Mouse (Mus musculus): ENCODE measurements around the gene Cped1. TPM values are rescaled to one million over a fixed set of nuclear protein-coding genes. Genes with fewer than 3 reads are reported as not detected.
"Not testable (repeated sequence)": the region's sequence is repeated elsewhere in the genome, so short reads cannot be mapped to it uniquely, and the experiment has no call there.

The Cped1 gene
- polyA plus RNA-seq, 1 experiment from 2014 or later, result 3.0 TPM

DNA sequence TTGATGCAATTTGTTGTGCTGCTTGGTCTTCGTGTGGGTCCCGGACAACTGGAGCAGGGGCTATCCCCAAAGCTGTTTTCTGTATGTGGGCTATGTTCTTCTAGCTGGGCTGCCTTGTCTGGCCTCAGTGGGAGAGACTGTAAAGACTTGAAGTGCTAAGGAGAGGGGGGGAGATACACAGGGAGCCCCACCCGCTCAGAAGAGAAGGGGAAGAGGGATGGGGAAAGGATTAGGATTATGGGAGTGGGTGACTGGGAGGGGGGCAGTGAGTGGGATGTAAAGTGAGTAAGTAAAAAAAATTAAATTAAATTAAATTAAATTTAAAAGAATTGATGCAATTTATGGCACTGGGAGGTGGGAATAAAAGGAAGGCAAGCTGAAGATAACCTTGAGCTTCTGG, 50.2 kb downstream of the Cped1 start:
- H3K27me3 ChIP-seq, result no peaks in the 10 kb centered on the region
- no peak overlapping the region for H3K27ac ChIP-seq
- no peaks in the 10 kb centered on the region for H3K9me3 ChIP-seq (replicated peaks)
- no peak overlapping the region for H3K4me2 ChIP-seq
- H3K9ac ChIP-seq, result no peak overlapping the region
- ATAC-seq, result no peak
- H3K4me3 ChIP-seq, result no peak overlapping the region
- 86% methylated on average over 3 of the region's 3 CpGs for WGBS
- H3K36me3 ChIP-seq (ENCODE audit: poor library complexity, severe bottlenecking), result no peaks in the 10 kb centered on the region
- H3K4me1 ChIP-seq, result peaks cover 12% of the 10 kb centered on the region

- peaks cover 12% of the 10 kb centered on the region for H3K4me1 ChIP-seq
- no peak overlapping the region for H3K9ac ChIP-seq
- ATAC-seq, result no peak
- no peak overlapping the region for H3K27ac ChIP-seq
- 88% methylated on average over 8 of the region's 8 CpGs for WGBS
- H3K4me2 ChIP-seq, result no peak overlapping the region
- no peak overlapping the region for H3K4me3 ChIP-seq
- no peaks in the 10 kb centered on the region for H3K36me3 ChIP-seq (ENCODE audit: poor library complexity, severe bottlenecking)
- no peaks in the 10 kb centered on the region for H3K9me3 ChIP-seq (replicated peaks)
- H3K27me3 ChIP-seq, result no peaks in the 10 kb centered on the region
Measured at GRCm38 (mm10) chr6:22036396-22036795, 50.7 kb downstream of the Cped1 start.

DNA sequence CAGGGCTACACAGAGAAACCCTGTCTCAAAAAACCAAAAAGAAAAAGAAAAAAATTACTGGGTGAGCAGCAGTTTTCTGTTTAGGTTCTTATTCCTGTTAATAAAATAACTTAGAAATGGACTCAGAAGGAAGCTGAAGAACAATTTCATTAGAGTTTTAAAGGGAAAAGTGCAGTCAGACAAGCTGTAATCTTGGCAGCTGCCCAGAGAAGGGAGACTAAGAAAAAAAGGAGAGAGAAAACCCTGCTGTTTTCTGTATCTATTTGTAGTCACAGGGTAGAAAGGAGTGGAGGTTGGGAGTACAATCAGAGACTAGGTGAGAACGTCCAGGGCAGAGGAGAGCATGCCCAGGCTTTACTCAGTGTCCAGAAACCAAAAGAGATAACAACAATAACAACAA, 51.2 kb downstream of the Cped1 start:
- 62% methylated on average over 1 of the region's 1 CpGs for WGBS
- H3K36me3 ChIP-seq (ENCODE audit: poor library complexity, severe bottlenecking), result no peaks in the 10 kb centered on the region

GRCm38 (mm10) chr6:22037441-22038050, 51.8 kb downstream of the Cped1 start:
- Histone ChIP-seq H3K36me3 (ENCODE audit: poor library complexity, severe bottlenecking) (no peaks in the 10 kb centered on the region), H3K9ac (no peak overlapping the region), H3K9me3 (replicated peaks) (no peaks in the 10 kb centered on the region), H3K27ac (no peak overlapping the region), H3K4me2 (no peak overlapping the region), H3K4me3 (no peak overlapping the region), H3K27me3 (no peaks in the 10 kb centered on the region), H3K4me1 (peaks cover 12% of the 10 kb centered on the region)
- WGBS, result 46% methylated on average over 4 of the region's 4 CpGs
- ATAC-seq, result no peak

More for the DNA sequence above, 51.2 kb downstream of the Cped1 start:
- H3K27ac ChIP-seq, result no peak overlapping the region
- no peaks in the 10 kb centered on the region for H3K9me3 ChIP-seq (replicated peaks)
- ATAC-seq, result no peak
- no peaks in the 10 kb centered on the region for H3K27me3 ChIP-seq
- peaks cover 12% of the 10 kb centered on the region for H3K4me1 ChIP-seq
- no peak overlapping the region for H3K4me3 ChIP-seq
- H3K9ac ChIP-seq, result no peak overlapping the region
- no peak overlapping the region for H3K4me2 ChIP-seq

DNA sequence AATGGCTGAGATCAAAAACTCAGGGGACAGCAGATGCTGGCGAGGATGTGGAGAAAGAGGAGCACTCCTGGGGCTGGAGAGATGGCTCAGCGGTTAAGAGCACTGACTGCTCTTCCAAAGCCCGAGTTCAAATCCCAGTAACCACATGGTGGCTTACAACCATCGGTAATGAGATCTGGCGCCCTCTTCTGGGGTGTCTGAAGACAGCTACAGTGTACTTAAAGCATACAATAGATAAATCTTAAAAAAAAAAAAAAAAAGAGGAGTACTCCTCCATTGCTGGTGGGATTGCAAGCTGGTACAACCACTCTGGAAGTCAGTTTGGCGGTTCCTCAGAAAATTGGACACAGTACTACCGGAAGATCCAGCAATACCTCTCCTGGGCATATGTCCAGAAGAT, 54.0 kb downstream of the Cped1 start:
- not testable (repeated sequence) for H3K27me3 ChIP-seq, ATAC-seq
- 67% methylated on average over 7 of the region's 7 CpGs for WGBS

GRCm38 (mm10) chr6:22044880-22045605, 59.3 kb downstream of the Cped1 start:
- Histone ChIP-seq H3K4me1 (no peaks in the 10 kb centered on the region), H3K27me3 (no peaks in the 10 kb centered on the region), H3K9ac (no peak overlapping the region), H3K4me2 (no peak overlapping the region), H3K4me3 (no peak overlapping the region), H3K9me3 (replicated peaks) (no peaks in the 10 kb centered on the region), H3K36me3 (ENCODE audit: poor library complexity, severe bottlenecking) (no peaks in the 10 kb centered on the region), H3K27ac (no peak overlapping the region)
- WGBS, result 87% methylated on average over 9 of the region's 9 CpGs
- no peak for ATAC-seq

More for the DNA sequence above, 54.0 kb downstream of the Cped1 start:
- peaks cover 12% of the 10 kb centered on the region for H3K4me1 ChIP-seq
- not testable (repeated sequence) for H3K4me2 ChIP-seq; H3K27ac ChIP-seq; H3K9me3 ChIP-seq (replicated peaks); H3K36me3 ChIP-seq (ENCODE audit: poor library complexity, severe bottlenecking); H3K4me3 ChIP-seq; H3K9ac ChIP-seq

DNA sequence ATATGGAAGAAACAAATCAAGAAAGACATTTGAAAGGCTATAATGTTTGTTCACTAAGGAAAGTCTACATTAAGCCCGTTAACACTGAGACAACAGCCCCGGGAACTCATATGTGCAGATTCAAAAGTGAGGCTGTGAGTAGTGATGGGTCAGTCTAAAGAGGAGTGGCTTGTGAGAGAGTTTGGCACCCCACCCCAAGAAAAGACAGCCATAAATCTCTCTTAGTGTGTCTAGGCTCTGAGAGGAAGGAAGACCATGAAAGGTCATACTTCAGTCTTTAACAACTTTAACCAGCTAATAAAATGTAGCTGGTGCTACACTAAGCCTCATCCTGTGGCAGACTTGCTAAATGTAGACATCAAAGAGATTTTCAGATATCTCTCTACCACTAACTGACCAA, 61.4 kb downstream of the Cped1 start:
- Histone ChIP-seq H3K27ac (no peak overlapping the region), H3K4me1 (no peaks in the 10 kb centered on the region), H3K9ac (no peak overlapping the region), H3K9me3 (replicated peaks) (no peaks in the 10 kb centered on the region), H3K36me3 (ENCODE audit: poor library complexity, severe bottlenecking) (no peaks in the 10 kb centered on the region), H3K4me2 (no peak overlapping the region), H3K27me3 (no peaks in the 10 kb centered on the region), H3K4me3 (no peak overlapping the region)
- no peak for ATAC-seq
- WGBS, result 100% methylated on average over 2 of the region's 2 CpGs

GRCm38 (mm10) chr6:22049093-22049492, 63.4 kb downstream of the Cped1 start:
- Histone ChIP-seq H3K36me3 (ENCODE audit: poor library complexity, severe bottlenecking) (no peaks in the 10 kb centered on the region), H3K9ac (no peak overlapping the region), H3K4me2 (no peak overlapping the region), H3K4me1 (no peaks in the 10 kb centered on the region), H3K27ac (no peak overlapping the region), H3K4me3 (no peak overlapping the region), H3K9me3 (replicated peaks) (no peaks in the 10 kb centered on the region), H3K27me3 (no peaks in the 10 kb centered on the region)
- 65% methylated on average over 5 of the region's 5 CpGs for WGBS
- ATAC-seq, result no peak

DNA sequence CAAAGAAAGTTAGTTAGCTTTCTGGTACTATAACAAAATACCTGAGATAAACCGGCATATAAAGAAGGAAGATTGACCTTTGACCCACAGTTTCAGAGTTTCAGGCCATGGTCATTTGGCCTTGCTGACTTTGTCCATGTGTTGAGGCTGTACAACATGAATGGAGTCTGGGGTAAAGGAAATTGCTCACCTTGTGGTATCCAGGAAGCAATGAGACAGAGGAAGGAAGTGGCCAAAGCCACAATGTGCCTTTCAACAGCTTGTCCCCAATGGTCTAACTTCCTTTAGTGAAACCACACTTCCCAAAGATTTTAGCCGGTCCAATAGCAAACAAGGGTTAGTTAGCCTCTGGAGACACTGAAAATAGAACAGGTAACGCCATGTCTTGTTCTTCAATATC, 65.8 kb downstream of the Cped1 start:
- no peaks in the 10 kb centered on the region for H3K9me3 ChIP-seq (replicated peaks)
- no peaks in the 10 kb centered on the region for H3K4me1 ChIP-seq
- no peak overlapping the region for H3K27ac ChIP-seq
- H3K27me3 ChIP-seq, result no peaks in the 10 kb centered on the region
- ATAC-seq, result no peak
- H3K9ac ChIP-seq, result no peak overlapping the region
- no peak overlapping the region for H3K4me3 ChIP-seq
- H3K36me3 ChIP-seq (ENCODE audit: poor library complexity, severe bottlenecking), result no peaks in the 10 kb centered on the region
- WGBS, result 87% methylated on average over 3 of the region's 3 CpGs
- H3K4me2 ChIP-seq, result no peak overlapping the region

- Histone ChIP-seq H3K36me3 (ENCODE audit: poor library complexity, severe bottlenecking) (no peaks in the 10 kb centered on the region), H3K9ac (no peak overlapping the region), H3K4me1 (no peaks in the 10 kb centered on the region), H3K27me3 (no peaks in the 10 kb centered on the region), H3K9me3 (replicated peaks) (no peaks in the 10 kb centered on the region), H3K4me2 (no peak overlapping the region), H3K4me3 (no peak overlapping the region), H3K27ac (no peak overlapping the region)
- no peak for ATAC-seq
- WGBS, result 96% methylated on average over 3 of the region's 3 CpGs
Measured at GRCm38 (mm10) chr6:22053014-22053413, 67.3 kb downstream of the Cped1 start.

DNA sequence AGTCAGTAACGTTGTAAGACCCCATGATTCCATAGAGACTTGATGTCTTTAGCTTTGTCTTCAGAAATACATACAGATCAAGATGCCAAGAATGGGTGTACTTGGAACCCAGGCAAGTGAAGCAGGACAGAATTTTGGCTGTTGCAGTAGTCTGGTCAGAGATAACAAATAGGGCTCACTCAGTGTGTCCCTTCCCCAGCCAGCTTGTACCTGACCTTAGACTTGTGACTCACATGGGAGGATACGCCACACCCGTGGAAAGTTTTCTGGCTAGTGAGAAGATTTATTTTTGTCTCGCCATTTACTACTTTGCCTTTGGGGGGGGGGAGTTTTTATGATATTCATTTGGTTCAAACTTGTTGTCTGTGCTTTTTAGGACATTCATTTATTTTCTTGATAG, 78.6 kb downstream of the Cped1 start:
- Histone ChIP-seq H3K27me3 (no peaks in the 10 kb centered on the region), H3K36me3 (ENCODE audit: poor library complexity, severe bottlenecking) (no peaks in the 10 kb centered on the region), H3K27ac (no peak overlapping the region), H3K4me3 (no peak overlapping the region), H3K9ac (no peak overlapping the region), H3K9me3 (replicated peaks) (no peaks in the 10 kb centered on the region), H3K4me1 (peaks cover 5% of the 10 kb centered on the region; the same call in 1 of the 2 replicates), H3K4me2 (no peak overlapping the region)
- no peak for ATAC-seq
- 91% methylated on average over 4 of the region's 4 CpGs for WGBS

GRCm38 (mm10) chr6:22070603-22071322, 85.0 kb downstream of the Cped1 start:
- Histone ChIP-seq H3K4me2 (0 out of 2 replicates have a peak overlapping the region, but pooled peaks have one; percentile 14), H3K36me3 (ENCODE audit: poor library complexity, severe bottlenecking) (no peaks in the 10 kb centered on the region), H3K27me3 (no peaks in the 10 kb centered on the region), H3K4me1 (no peaks in the 10 kb centered on the region), H3K9ac (no peak overlapping the region), H3K4me3 (no peak overlapping the region), H3K27ac (no peak overlapping the region), H3K9me3 (replicated peaks) (no peaks in the 10 kb centered on the region)
- 83% methylated on average over 15 of the region's 15 CpGs for WGBS
- ATAC-seq, result peak; percentile 55; the same call in 1 of the 2 replicates
